Mouse (Mus musculus): ENCODE results near the gene Prss44. TPM values are rescaled to one million over a fixed set of nuclear protein-coding genes. Genes with fewer than 3 reads are reported as not detected.

Gene Prss44
- polyA plus RNA-seq (2011; ENCODE audit: insufficient read length, low read depth, missing spikeins) = not detected in 2 replicates

DNA sequence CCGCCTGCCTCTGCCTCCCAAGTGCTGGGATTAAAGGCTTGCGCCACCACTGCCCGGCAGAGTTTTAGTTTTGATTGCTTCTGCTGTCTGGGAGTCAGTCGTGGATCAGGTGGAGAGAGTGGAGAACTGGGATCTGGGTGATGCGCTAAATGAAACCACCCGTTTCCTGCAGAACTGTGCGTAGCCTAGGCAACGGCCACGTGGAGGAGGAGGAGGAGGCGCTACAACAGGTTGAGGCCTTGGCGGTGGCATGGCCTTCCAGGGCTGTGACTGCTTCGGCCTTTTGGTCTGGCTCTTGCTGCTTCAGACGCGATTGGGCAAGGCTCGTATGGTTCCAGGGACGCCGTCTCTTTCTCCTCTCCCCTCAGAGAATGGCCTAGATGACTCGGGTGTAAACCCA lies at the start of gene Prss44:
Prss44 (plus strand) TSS at position 206 of the 400 bp plus-strand sequence.
- H3K27ac ChIP-seq (ENCODE audit: insufficient read depth, low read length) = no peak within 1 kb of the TSS
- H3K4me1 ChIP-seq (ENCODE audit: control insufficient read depth, insufficient read depth, low read length) = peaks cover 4% of the 10 kb centered on the region
- TF ChIP-seq CTCF (IDR thresholded peaks at IDR 0.05; ENCODE audit: borderline replicate concordance, insufficient read depth, low read length) = no peak
- no peak within 1 kb of the TSS for H3K4me3 ChIP-seq (ENCODE audit: insufficient read depth, low read length)

DNA sequence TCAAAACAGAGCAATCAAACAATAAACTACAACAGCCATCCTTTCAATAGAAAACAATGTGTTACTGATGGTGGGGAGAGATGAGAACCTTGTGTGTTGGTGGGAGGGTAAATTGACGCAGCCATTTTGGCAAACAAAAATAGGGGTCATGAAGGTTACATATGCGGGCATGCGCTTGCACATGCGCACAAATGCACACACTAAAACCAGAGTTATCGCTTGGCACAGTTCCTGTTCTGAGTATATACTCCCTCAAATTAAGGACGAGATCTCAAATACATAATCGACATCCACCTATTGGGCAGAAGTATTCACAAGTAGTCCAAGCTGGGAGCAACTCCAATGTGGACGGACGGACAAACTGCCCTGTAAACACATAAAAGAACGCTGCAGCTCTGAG lies 41.5 kb upstream of the Prss44 start:
- Histone ChIP-seq H3K27ac (ENCODE audit: insufficient read depth, low read length) (no peak overlapping the region), H3K4me1 (ENCODE audit: control insufficient read depth, insufficient read depth, low read length) (no peaks in the 10 kb centered on the region), H3K4me3 (ENCODE audit: insufficient read depth, low read length) (no peak overlapping the region)
- no peak for TF ChIP-seq POLR2A (IDR thresholded peaks at IDR 0.05; ENCODE audit: low read depth, low read length)
- no peak for TF ChIP-seq CTCF (IDR thresholded peaks at IDR 0.05; ENCODE audit: borderline replicate concordance, insufficient read depth, low read length)

DNA sequence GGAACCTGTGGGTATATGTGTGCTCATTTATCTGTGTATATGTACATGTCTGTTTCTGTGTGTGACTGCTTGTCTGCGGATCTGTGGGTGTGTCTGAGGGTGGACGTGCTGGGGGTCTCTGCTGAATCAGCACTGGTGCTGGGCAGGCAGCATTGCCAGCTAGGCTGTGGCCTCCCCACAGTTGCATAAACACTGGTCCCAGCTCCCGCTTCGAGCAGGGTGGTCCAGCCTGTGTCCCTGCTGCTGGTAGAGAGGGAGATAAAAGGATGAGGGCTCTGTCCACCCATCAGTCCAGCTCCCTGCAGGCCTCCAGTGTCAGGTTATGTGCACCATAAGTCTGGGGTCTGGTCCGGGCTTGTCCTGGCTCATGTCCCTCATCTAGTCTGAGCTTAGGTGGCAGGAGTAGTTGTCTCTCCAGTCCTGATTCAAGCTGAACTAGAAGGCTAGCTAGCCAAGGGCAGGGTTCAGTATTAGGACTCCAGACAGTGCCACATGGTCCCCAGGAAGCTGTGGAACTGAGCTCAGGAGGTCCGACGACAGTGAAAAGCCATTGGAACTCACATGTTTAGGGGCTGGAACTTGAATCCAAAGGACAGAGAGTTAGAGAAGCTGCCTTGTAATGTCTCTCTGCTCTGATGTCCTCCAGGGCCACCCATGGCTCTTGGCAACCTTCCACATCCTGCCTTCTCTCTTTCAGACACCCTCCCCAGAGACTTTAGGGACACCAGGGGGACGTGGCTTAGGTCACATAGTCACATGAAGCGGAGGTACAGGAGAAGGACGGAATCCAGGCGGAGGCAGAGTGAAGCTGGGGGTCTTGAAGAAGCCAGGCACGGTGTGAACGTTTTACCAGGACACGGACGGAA lies 39.2 kb upstream of the Prss44 start:
- Histone ChIP-seq H3K4me3 (ENCODE audit: insufficient read depth, low read length) (no peak overlapping the region), H3K4me1 (ENCODE audit: control insufficient read depth, insufficient read depth, low read length) (no peaks in the 10 kb centered on the region), H3K27ac (ENCODE audit: insufficient read depth, low read length) (no peak overlapping the region)
- TF ChIP-seq CTCF (IDR thresholded peaks at IDR 0.05; ENCODE audit: borderline replicate concordance, insufficient read depth, low read length) (no peak), POLR2A (IDR thresholded peaks at IDR 0.05; ENCODE audit: low read depth, low read length) (no peak)

DNA sequence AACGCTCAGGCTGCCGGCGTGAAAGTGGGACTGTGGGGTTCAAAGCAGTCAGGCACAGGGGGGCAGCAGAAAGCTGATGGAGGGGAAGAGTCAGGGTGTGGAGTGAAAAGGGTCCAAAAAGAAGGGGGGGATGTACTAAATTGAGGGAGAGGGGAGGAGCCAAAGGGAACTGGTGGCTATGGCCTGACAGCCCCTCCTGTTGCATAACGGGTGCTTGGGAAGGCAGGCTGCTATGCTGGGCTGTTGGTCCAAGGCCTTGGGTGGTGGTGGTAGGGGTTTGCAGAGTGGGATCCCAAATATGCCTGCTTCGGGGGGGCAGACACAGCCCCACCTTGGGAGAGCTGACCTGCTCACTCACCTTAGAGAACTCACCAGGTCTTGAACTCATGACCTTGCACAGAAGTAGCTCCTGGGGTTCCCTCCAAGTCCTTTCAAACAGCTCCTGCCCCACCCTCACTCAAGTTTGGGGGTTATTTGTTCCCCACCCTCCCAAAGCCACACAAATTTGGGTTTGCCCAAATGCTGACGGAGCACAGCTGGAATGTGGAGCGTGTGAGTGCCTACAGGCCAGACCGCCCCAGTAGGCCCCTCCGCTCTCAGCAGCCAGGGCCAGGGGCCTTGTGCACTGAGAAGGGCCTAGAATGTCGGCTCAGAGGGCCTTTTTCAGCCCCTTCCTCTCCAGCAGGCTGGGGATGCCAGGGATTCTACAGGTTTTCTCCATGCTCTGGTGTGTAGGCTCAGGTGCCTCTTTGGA lies 38.3 kb upstream of the Prss44 start:
- Histone ChIP-seq H3K27ac (ENCODE audit: insufficient read depth, low read length) (no peak overlapping the region), H3K4me3 (ENCODE audit: insufficient read depth, low read length) (no peak overlapping the region), H3K4me1 (ENCODE audit: control insufficient read depth, insufficient read depth, low read length) (peaks cover 2% of the 10 kb centered on the region; the same call in 1 of the 2 replicates)
- TF ChIP-seq POLR2A (IDR thresholded peaks at IDR 0.05; ENCODE audit: low read depth, low read length) (no peak), CTCF (IDR thresholded peaks at IDR 0.05; ENCODE audit: borderline replicate concordance, insufficient read depth, low read length) (no peak)

DNA sequence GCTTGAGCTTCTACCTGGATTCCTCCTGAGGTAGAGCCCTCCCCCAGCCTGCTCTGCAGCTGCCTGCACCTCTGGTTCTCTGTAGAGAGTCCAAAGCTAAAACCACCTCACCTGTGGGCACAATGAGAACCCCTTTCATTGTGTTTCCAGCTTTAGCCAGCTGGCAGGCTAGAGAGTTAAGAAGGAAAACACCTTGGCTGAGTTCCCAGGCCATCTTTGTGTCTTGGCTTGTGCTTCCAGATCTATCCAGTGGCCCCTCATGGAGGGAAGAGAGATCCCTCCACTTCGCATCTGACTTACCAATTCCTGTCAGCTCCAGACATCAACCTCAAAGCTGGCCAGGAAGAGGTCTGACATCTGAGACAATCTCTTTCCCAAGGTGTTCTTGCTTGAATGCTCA lies 35.7 kb upstream of the Prss44 start:
- H3K27ac ChIP-seq (ENCODE audit: insufficient read depth, low read length) = no peak overlapping the region
- TF ChIP-seq POLR2A (IDR thresholded peaks at IDR 0.05; ENCODE audit: low read depth, low read length) (no peak), CTCF (IDR thresholded peaks at IDR 0.05; ENCODE audit: borderline replicate concordance, insufficient read depth, low read length) (no peak)
- H3K4me1 ChIP-seq (ENCODE audit: control insufficient read depth, insufficient read depth, low read length) = peaks cover 7% of the 10 kb centered on the region; the same call in 1 of the 2 replicates
- H3K4me3 ChIP-seq (ENCODE audit: insufficient read depth, low read length) = no peak overlapping the region

DNA sequence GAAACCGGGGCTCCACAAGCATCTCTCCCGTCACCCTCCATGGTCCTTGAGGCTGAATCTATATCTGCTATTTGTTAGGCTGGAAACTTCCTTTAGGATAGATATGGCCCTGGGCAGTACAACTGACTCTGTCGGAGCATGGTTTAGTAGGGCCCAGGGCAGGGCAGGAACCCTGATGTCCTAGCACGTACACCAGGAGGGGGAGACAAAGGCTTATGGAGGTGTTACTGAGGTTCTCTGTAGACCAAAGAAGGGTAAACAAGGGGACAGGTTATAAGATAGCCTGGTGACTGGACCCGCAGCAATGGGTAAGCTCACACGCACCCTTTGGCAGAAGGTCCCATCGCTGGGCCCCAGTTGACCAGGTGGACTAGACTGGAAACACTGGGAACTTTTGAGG lies 35.2 kb upstream of the Prss44 start:
- H3K27ac ChIP-seq (ENCODE audit: insufficient read depth, low read length) = no peak overlapping the region
- TF ChIP-seq CTCF (IDR thresholded peaks at IDR 0.05; ENCODE audit: borderline replicate concordance, insufficient read depth, low read length) (0 out of 2 replicates have a peak, but pooled peaks have one; percentile 2), POLR2A (IDR thresholded peaks at IDR 0.05; ENCODE audit: low read depth, low read length) (no peak)
- H3K4me3 ChIP-seq (ENCODE audit: insufficient read depth, low read length) = no peak overlapping the region
- H3K4me1 ChIP-seq (ENCODE audit: control insufficient read depth, insufficient read depth, low read length) = peaks cover 7% of the 10 kb centered on the region; the same call in 1 of the 2 replicates

DNA sequence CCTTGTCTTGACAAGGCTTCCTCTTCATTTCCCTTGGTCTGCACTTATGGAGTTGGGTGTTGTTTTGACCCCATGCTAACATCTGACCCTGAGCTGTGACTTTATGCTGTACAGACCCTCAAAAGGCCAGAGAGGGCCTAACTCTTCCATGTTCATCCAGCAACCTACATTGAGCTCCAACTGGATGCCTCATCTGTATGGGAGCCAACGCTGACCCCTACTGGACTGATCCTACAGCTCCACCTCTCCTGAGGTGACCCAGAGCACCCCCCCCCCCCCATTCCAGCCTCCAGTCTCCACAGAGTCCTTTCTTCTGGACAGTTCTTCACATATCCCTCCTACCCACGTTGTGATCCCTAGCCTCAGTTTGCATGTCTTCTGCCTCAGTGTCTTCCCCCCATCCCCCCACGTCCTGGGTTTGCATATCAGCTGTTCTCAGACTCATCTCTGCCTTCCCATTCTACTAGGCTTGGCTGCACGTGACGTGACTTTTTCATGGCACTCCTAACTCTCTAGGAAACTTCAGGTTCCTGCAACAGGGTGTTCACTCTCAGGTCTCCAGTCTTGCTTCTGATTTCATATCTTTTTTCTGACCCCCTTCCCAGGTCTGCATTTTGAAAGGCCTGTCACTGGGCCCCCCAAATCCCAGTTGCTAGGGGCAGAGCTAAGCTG lies 34.4 kb upstream of the Prss44 start:
- TF ChIP-seq CTCF (IDR thresholded peaks at IDR 0.05; ENCODE audit: borderline replicate concordance, insufficient read depth, low read length) (peak; percentile 53; the same call in 1 of the 2 replicates), POLR2A (IDR thresholded peaks at IDR 0.05; ENCODE audit: low read depth, low read length) (no peak)
- Histone ChIP-seq H3K27ac (ENCODE audit: insufficient read depth, low read length) (no peak overlapping the region), H3K4me3 (ENCODE audit: insufficient read depth, low read length) (no peak overlapping the region), H3K4me1 (ENCODE audit: control insufficient read depth, insufficient read depth, low read length) (peaks cover 7% of the 10 kb centered on the region; the same call in 1 of the 2 replicates)

DNA sequence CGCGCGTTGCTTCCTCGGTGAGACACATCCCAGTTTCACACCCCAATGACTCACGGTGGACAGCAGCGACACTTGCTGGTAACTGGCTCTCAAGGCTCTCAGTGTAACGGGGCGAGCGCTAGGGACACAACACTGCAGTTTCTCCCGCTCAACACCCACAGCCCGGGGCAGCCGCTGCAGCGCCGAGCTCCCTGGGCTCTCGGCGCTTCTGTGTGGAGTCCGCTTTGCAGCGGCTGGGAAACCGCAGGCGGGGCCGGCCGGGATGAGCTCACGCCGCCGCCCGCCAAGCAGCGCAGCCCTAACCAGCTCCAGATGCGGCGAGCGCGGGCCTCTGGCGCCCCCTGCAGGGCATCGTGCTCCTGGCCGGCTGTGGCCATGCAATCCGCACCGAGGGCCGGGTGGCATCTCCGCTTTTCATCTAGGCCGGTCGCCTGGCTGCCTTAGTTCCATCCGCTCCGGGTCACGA lies 32.5 kb upstream of the Prss44 start:
- peak; percentile 92 for TF ChIP-seq CTCF (IDR thresholded peaks at IDR 0.05; ENCODE audit: borderline replicate concordance, insufficient read depth, low read length)
- TF ChIP-seq POLR2A (IDR thresholded peaks at IDR 0.05; ENCODE audit: low read depth, low read length) = peak; percentile 40; the same call in 1 of the 2 replicates
- peak overlapping the region; percentile 14 for H3K4me3 ChIP-seq (ENCODE audit: insufficient read depth, low read length)
- H3K27ac ChIP-seq (ENCODE audit: insufficient read depth, low read length) = peak overlapping the region; percentile 65
- H3K4me1 ChIP-seq (ENCODE audit: control insufficient read depth, insufficient read depth, low read length) = peaks cover 7% of the 10 kb centered on the region; the same call in 1 of the 2 replicates

DNA sequence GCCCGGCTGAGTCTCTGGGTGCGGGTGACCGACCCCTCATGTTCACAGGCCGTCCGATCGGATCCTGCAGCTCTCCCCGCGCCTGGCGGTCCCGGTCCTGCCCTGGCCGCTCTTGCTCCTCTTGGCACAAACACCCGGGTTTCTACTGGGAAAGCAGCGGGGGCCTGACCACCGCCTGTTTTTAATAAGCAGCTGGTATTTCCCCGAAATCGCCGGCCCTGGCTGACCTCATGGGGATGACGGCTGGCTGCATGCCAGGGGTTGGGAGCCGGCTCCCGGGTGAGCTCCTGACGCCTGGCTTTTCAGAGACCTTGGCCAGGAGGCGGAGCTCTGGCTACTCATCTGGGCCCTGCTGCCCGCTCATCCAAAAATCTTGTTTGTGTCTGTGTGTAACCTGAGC lies 32.1 kb upstream of the Prss44 start:
- H3K27ac ChIP-seq (ENCODE audit: insufficient read depth, low read length) = peak overlapping the region; percentile 65
- H3K4me1 ChIP-seq (ENCODE audit: control insufficient read depth, insufficient read depth, low read length) = peaks cover 7% of the 10 kb centered on the region; the same call in 1 of the 2 replicates
- peak overlapping the region; percentile 14; the same call in 1 of the 2 replicates for H3K4me3 ChIP-seq (ENCODE audit: insufficient read depth, low read length)
- TF ChIP-seq CTCF (IDR thresholded peaks at IDR 0.05; ENCODE audit: borderline replicate concordance, insufficient read depth, low read length) (no peak), POLR2A (IDR thresholded peaks at IDR 0.05; ENCODE audit: low read depth, low read length) (no peak)

Data from embryonic fibroblast, embryonic 13.5 days (primary cell).